Mouse (Mus musculus): ENCODE results near the gene Gsk3b.

GRCm38 (mm10) chr16:38181421-38181820, 92.6 kb downstream of the Gsk3b start:
- TF ChIP-seq POLR2A (IDR thresholded peaks at IDR 0.05; ENCODE audit: low read depth, low read length) = no peak
- no peak for TF ChIP-seq CTCF (IDR thresholded peaks at IDR 0.05; ENCODE audit: extremely low read depth, insufficient read depth, insufficient read length, insufficient replicate concordance)

Data from spleen, adult 2 months (tissue).